Mouse (Mus musculus) liver, postnatal 0 days (tissue): ENCODE results near the gene Psap.

Experiments used
- CTCF ChIP-seq: sonication (generic); IDR thresholded peaks from 2 replicates; pipeline ENCODE4 v1.5.1; 2016; ENCODE audit warnings: antibody characterized with exemption, low read depth
- EP300 ChIP-seq: IDR thresholded peaks from 2 replicates; pipeline ENCODE4 v1.6.1; 2016; ENCODE audit warnings: antibody characterized with exemption, low read depth, mild to moderate bottlenecking

DNA sequence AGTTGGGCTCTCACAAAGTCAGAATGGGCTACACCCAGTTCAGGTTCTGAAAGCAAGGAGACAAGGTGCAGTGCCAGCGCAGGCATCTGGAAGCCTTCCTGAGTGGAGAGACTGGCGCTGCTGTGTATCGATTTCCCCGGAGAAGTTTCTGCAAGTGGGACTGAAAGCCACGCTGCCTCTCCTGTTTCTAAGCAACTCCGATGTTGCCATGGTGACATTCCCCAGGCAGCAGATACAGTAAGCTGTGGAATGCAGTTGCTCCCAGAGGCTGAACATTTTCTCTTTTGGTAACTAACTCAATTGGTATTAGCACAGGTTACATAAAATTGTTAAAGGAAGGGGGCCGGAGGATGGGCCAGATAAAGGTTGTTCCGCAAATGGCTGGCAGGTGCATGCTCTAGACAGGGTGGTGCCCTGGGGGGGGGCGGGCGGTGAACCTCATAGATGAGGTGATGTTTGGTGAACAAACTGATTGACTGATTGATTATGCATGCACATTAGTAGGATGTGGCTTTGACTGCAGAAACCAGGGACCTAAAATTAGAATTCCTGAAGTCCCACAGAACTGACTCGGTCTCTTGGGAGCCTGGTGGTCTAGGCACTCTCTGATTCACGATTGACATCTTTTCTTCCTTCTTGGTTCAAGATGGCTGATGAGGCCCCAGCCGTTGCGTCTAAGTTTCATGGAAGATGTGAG, 8.4 kb downstream of the Psap start:
- TF ChIP-seq CTCF (no peak), EP300 (no peak)
